Mouse (Mus musculus): ENCODE measurements around the gene Sufu.

DNA sequence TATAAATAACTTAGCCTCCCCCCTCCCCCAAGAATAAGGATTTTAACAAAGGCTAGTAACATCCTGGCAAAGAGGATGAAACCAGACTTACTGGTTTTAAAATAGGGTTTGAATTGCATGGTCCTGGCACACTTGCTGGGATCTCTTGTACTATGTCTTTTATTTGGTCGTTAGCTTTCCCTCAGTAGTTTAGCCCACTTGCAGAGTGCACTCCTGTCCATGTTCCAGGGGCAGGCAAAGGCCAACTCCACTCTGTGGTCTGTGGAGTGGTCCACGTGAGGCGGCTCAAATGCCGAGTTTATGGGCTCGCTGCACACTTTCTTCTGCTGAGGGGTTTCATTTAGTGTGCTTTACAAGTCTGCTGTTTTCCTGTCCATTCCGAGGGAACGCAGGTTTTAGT, 3.2 kb downstream of the Sufu start:
- TF ChIP-seq CTCF (IDR thresholded peaks at IDR 0.05) (no peak), EP300 (IDR thresholded peaks at IDR 0.05) (0 out of 2 replicates have a peak, but pooled peaks have one; percentile 10)
